Mouse (Mus musculus) splenic B cell, adult 2 months (primary cell): Measurements from ENCODE around the gene Rhof.

ENCODE experiments used
- DNase-seq: peaks from one replicate; pipeline ENCODE4 v3.0.0-alpha.2; 2011; ENCODE audit warnings: low read depth, low spot score
- H3K27me3 ChIP-seq: 2 replicates; pipeline ENCODE4 v1.6.1; 2012; ENCODE audit warnings: mild to moderate bottlenecking, low read length, moderate library complexity, mixed read lengths; ENCODE audit not compliant: control insufficient read depth, poor library complexity, insufficient read depth, severe bottlenecking
- H3K36me3 ChIP-seq: 2 replicates; pipeline ENCODE4 v1.6.1; 2012; ENCODE audit warnings: mild to moderate bottlenecking, low read length, moderate library complexity, mixed read lengths; ENCODE audit not compliant: control insufficient read depth, poor library complexity, insufficient read depth, severe bottlenecking

The Rhof gene

DNA sequence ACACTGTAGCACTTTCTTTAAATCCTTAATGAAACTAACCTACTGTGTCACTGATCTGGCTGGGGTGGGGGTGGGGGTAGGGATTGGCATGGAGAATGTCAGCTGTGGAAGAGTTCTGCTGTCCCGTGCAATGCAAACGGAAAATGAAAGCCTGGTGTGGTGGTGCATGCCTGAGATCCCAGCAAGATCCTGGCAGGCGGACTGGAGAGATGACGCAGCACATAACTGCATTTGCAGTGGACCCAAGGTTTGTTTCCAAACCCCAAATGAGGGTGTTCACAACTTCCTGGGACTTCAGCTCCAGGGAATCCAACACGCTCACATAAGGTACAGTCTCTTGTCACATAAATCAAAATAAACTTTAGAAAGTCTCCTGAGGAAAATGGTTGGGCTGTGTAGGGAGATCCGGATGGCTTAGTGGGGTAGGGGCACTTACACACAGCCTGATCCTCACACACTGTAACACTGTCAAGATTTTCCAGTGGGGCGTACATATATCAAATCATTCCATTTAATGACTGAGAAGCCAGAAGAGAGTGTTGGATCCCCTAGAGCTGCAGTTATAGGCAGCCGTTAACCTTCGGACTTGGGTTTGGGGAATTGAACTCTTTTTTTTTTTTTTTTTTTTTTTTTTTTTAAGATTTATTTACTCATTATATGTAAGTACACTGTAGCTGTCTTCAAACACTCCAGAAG, 71.6 kb downstream of the Rhof start:
- Histone ChIP-seq H3K27me3 (no peaks in the 10 kb centered on the region), H3K36me3 (no peaks in the 10 kb centered on the region)
- no peak for DNase-seq

DNA sequence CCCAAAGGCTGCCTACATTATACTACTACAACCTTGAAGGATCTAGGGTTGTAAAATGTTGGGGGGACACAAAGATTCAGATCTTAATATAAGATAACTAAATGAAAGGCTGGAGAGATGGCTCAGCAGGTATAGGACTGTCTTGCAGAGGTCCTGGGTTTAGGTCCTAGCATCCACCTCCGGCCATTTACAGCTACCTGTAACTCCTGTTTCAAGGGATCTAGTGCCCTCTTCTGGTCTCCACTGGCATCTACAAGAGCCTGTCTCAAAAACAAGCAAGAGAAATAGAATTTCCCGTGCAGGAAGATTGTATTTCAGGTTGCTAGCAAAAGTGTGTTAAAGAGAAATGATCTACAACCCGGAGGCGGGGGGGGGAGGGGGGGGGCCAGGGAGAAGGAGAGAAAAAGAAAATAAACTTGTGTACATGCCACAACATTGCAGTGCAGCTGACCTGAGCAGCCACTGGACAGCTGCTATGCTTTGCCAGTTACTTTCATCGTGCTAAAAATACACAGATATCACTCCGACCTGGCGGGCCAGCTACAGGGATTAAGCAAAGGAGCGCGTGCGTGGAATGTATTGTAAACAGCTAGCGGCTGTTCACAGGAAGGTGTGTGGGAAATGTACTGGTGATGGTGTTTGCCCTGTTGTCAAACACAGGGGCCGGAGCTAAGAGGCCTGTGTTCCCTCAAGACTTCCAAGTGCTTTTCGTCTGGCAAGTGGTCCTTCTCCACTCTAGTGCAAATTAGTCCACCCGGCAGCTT, 72.6 kb downstream of the Rhof start:
- H3K27me3 ChIP-seq = no peaks in the 10 kb centered on the region
- peak; percentile 79 for DNase-seq
- no peaks in the 10 kb centered on the region for H3K36me3 ChIP-seq

DNA sequence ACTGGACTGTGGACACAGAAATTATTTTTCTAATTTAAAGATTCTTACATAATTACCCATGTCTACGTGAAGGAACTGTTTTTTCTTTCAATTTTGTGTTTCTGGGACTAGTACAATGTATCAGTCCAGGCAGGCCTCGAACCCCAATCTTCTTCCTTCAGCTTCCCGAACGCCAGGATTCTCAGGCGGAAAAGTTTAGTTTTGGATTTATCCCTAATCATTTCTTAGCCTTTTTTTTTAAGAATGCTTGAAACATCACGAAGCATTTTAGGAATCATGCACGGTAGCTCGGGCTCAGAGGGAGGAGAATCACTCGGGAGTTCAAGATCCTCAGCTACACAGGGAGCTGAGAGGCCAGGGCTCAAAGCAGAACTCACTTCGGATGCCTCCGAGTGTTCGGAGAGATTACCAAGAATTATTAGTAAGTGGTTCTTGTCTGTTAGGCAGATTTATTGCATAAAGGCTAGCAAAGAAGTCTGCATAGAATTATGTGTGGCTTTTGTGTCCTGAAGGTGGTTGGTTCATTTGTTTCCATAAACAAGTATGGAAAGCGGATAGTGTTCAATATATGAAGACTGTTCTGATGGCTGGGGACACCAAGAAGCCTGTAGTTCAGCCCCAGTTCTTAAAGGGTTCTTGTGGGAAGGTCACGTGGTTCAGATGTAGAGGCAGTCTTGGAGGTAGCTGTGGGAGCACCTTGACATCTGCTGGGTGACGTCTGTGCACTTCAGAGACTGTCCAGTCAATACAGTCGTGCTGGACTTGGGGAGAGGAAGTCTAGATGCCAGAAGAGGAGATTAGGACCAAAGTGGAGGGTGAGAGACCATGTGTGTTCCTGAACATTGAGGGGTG, 74.0 kb downstream of the Rhof start:
- Histone ChIP-seq H3K27me3 (no peaks in the 10 kb centered on the region; the same call in 1 of the 2 replicates), H3K36me3 (no peaks in the 10 kb centered on the region)
- DNase-seq = peak; percentile 39

DNA sequence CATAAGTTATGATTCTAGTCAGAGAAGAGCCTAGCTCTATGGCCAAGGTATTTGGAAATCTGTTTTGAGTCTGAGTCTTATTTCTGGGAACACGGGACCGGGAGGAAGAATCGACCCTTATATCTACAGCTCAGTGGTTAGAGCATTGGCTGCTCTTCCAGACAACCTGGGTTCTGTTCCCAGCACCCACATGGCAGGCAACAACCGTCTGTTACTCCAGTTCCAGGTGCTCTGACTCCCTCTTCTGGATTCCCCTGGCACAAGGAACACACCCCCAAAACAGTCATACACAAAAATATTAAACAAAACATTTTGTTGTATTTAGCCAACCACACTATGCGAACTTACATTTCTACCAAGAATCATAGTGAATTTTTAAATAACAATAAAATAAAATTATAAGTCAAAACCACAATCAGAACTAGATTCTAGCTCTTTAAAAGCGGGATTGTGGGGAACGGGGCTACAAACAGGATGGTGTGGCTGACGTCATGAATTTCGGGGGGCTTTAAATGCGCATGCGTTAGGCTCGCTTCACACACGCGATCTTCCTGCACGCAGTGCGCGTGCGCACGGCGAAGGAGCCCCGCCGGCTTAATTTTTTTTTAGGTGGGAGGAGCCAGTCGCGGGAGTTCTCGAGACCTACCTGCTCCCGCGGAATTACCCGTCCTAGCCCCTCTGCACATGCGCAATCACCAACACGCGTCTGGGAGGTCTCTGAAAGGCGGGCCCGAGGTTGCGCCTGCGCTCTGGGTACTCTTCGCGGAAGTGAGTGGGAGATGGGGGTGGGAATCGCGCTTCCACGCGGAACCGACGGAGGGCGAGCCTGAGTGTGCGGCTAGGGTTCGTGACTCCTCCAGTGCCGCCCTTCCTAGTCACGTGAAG, 74.9 kb downstream of the Rhof start:
- no peaks in the 10 kb centered on the region; the same call in 1 of the 2 replicates for H3K27me3 ChIP-seq
- peak; percentile 100 for DNase-seq
- H3K36me3 ChIP-seq = no peaks in the 10 kb centered on the region
